Mouse (Mus musculus): ENCODE measurements around the gene Aspdh. TPM values are rescaled to one million over a fixed set of nuclear protein-coding genes. Genes with fewer than 3 reads are reported as not detected.

Aspdh gene
- total RNA-seq (2021): 1 to 10 TPM; 1.3 to 1.5 TPM
- polyA plus RNA-seq (2012; rRNA removed): 2.4 and 2.6 TPM in 2 replicates
- long read RNA-seq: 0 reads

GRCm38 (mm10) chr7:44465111-44465510 is at the start of gene Aspdh:
Aspdh (plus strand) TSS chr7:44465391.
- H3K4me1 ChIP-seq (ENCODE audit: control insufficient read depth, insufficient read depth, low read length): peaks cover 5% of the 10 kb centered on the region
- WGBS: 82% methylated on average over 2 of the region's 2 CpGs
- TF ChIP-seq EP300 (IDR thresholded peaks at IDR 0.05; ENCODE audit: insufficient read depth, low read depth, low read length) (no peak), POLR2A (IDR thresholded peaks at IDR 0.05; ENCODE audit: insufficient read depth, low read depth, low read length) (no peak), CTCF (IDR thresholded peaks at IDR 0.05) (no peak)
- no peak within 1 kb of the TSS for H3K9ac ChIP-seq (ENCODE audit: low read depth, low read length)
- DNase-seq: no peak
- no peak within 1 kb of the TSS for H3K27ac ChIP-seq
- no peak within 1 kb of the TSS for H3K4me3 ChIP-seq
- H3K36me3 ChIP-seq (ENCODE audit: control insufficient read depth, insufficient read depth, low read length): no peaks in the 10 kb centered on the region
- no peaks in the 10 kb centered on the region for H3K79me2 ChIP-seq (replicated peaks; ENCODE audit: control insufficient read depth, insufficient read depth, low read length)
- intact Hi-C loops (cut with DNase I): loop anchor here (5.0 kb wide), 2 partner anchors 158 to 218 kb away; partner anchors contain the start of genes 1700028J19Rik, 2410002F23Rik and Clec11a
- H3K27me3 ChIP-seq (ENCODE audit: control insufficient read depth, insufficient read depth, low read length): peaks cover 3% of the 10 kb centered on the region; the same call in 1 of the 2 replicates

GRCm38 (mm10) chr7:44427666-44428065 is 37.5 kb upstream of the Aspdh start:
- TF ChIP-seq POLR2A (IDR thresholded peaks at IDR 0.05; ENCODE audit: insufficient read depth, low read depth, low read length) (no peak), EP300 (IDR thresholded peaks at IDR 0.05; ENCODE audit: insufficient read depth, low read depth, low read length) (no peak), CTCF (IDR thresholded peaks at IDR 0.05) (no peak)
- no peaks in the 10 kb centered on the region for H3K36me3 ChIP-seq (ENCODE audit: control insufficient read depth, insufficient read depth, low read length)
- no peak overlapping the region for H3K4me3 ChIP-seq
- DNase-seq: no peak
- peaks cover 9% of the 10 kb centered on the region for H3K27me3 ChIP-seq (ENCODE audit: control insufficient read depth, insufficient read depth, low read length)
- WGBS: 36% methylated on average over 8 of the region's 8 CpGs
- intact Hi-C loops (cut with DNase I): no loop called here
- no peaks in the 10 kb centered on the region for H3K4me1 ChIP-seq (ENCODE audit: control insufficient read depth, insufficient read depth, low read length)
- H3K79me2 ChIP-seq (replicated peaks; ENCODE audit: control insufficient read depth, insufficient read depth, low read length): no peaks in the 10 kb centered on the region
- H3K9ac ChIP-seq (ENCODE audit: low read depth, low read length): no peak overlapping the region
- no peak overlapping the region for H3K27ac ChIP-seq

GRCm38 (mm10) chr7:44428171-44428950 is 36.8 kb upstream of the Aspdh start:
- Histone ChIP-seq H3K9ac (ENCODE audit: low read depth, low read length) (no peak overlapping the region), H3K79me2 (replicated peaks; ENCODE audit: control insufficient read depth, insufficient read depth, low read length) (no peaks in the 10 kb centered on the region)
- WGBS: 4% methylated on average over 16 of the region's 38 CpGs

GRCm38 (mm10) chr7:44428968-44429521 is 36.1 kb upstream of the Aspdh start, which contains the start of gene Lrrc4b:
Lrrc4b (plus strand) TSS chr7:44429018.
- Histone ChIP-seq H3K79me2 (replicated peaks; ENCODE audit: control insufficient read depth, insufficient read depth, low read length) (no peaks in the 10 kb centered on the region), H3K9ac (ENCODE audit: low read depth, low read length) (no peak within 1 kb of the TSS; the same call in 1 of the 2 replicates), H3K27ac (no peak within 1 kb of the TSS), H3K4me1 (ENCODE audit: control insufficient read depth, insufficient read depth, low read length) (no peaks in the 10 kb centered on the region), H3K27me3 (ENCODE audit: control insufficient read depth, insufficient read depth, low read length) (peaks cover 9% of the 10 kb centered on the region), H3K36me3 (ENCODE audit: control insufficient read depth, insufficient read depth, low read length) (no peaks in the 10 kb centered on the region), H3K4me3 (no peak within 1 kb of the TSS)
- DNase-seq: no peak
- TF ChIP-seq EP300 (IDR thresholded peaks at IDR 0.05; ENCODE audit: insufficient read depth, low read depth, low read length): no peak
- no peak for TF ChIP-seq POLR2A (IDR thresholded peaks at IDR 0.05; ENCODE audit: insufficient read depth, low read depth, low read length)
- no peak for TF ChIP-seq CTCF (IDR thresholded peaks at IDR 0.05)
- intact Hi-C loops (cut with DNase I): no loop called here
- WGBS: 2% methylated on average over 49 of the region's 69 CpGs

More at GRCm38 (mm10) chr7:44428171-44428950, 36.8 kb upstream of the Aspdh start:
- Histone ChIP-seq H3K27me3 (ENCODE audit: control insufficient read depth, insufficient read depth, low read length) (peaks cover 9% of the 10 kb centered on the region), H3K27ac (no peak overlapping the region), H3K4me3 (no peak overlapping the region), H3K4me1 (ENCODE audit: control insufficient read depth, insufficient read depth, low read length) (no peaks in the 10 kb centered on the region), H3K36me3 (ENCODE audit: control insufficient read depth, insufficient read depth, low read length) (no peaks in the 10 kb centered on the region)
- no peak for TF ChIP-seq POLR2A (IDR thresholded peaks at IDR 0.05; ENCODE audit: insufficient read depth, low read depth, low read length)
- TF ChIP-seq EP300 (IDR thresholded peaks at IDR 0.05; ENCODE audit: insufficient read depth, low read depth, low read length): no peak
- no peak for TF ChIP-seq CTCF (IDR thresholded peaks at IDR 0.05)
- DNase-seq: no peak
- intact Hi-C loops (cut with DNase I): no loop called here

- no peak for TF ChIP-seq POLR2A (IDR thresholded peaks at IDR 0.05; ENCODE audit: insufficient read depth, low read depth, low read length)
- no peak for TF ChIP-seq CTCF (IDR thresholded peaks at IDR 0.05)
- TF ChIP-seq EP300 (IDR thresholded peaks at IDR 0.05; ENCODE audit: insufficient read depth, low read depth, low read length): no peak
- peaks cover 9% of the 10 kb centered on the region for H3K27me3 ChIP-seq (ENCODE audit: control insufficient read depth, insufficient read depth, low read length)
- no peak overlapping the region for H3K27ac ChIP-seq
- intact Hi-C loops (cut with DNase I): no loop called here
- no peak for DNase-seq
- no peaks in the 10 kb centered on the region for H3K36me3 ChIP-seq (ENCODE audit: control insufficient read depth, insufficient read depth, low read length)
- WGBS: 8% methylated on average over 32 of the region's 32 CpGs
- no peaks in the 10 kb centered on the region for H3K4me1 ChIP-seq (ENCODE audit: control insufficient read depth, insufficient read depth, low read length)
- no peak overlapping the region for H3K4me3 ChIP-seq
- H3K9ac ChIP-seq (ENCODE audit: low read depth, low read length): no peak overlapping the region
- no peaks in the 10 kb centered on the region for H3K79me2 ChIP-seq (replicated peaks; ENCODE audit: control insufficient read depth, insufficient read depth, low read length)
Observed at GRCm38 (mm10) chr7:44429534-44430488, 35.4 kb upstream of the Aspdh start.

Measured in heart, adult 2 months (tissue).